Mouse (Mus musculus) neural tube, embryonic 12.5 days (tissue): ENCODE results near the gene B4galnt4. TPM values are rescaled to one million over a fixed set of nuclear protein-coding genes. Genes with fewer than 3 reads are reported as not detected.

Experiments
- ATAC-seq: fragments of 200-750 bp; cut with Nextera tagmentation; 2 replicates; pipeline ENCODE4 v1.8.0; 2017; ENCODE audit warnings: low read depth, mild to moderate bottlenecking, moderate TSS enrichment, moderate library complexity; ENCODE audit not compliant: low FRiP score
- H3K27ac ChIP-seq: fragments of 300-500 bp; sonication (generic); 2 replicates; pipeline ENCODE4 v1.5.1; 2016
- H3K27me3 ChIP-seq: fragments of 300-500 bp; sonication (generic); replicated peaks from 2 replicates; pipeline ENCODE4 v1.6.1; 2016; ENCODE audit warnings: mild to moderate bottlenecking
- H3K36me3 ChIP-seq: fragments of 300-500 bp; sonication (generic); 2 replicates; pipeline ENCODE4 v1.6.1; 2016; ENCODE audit warnings: mild to moderate bottlenecking
- H3K4me1 ChIP-seq: fragments of 300-500 bp; sonication (generic); 2 replicates; pipeline ENCODE4 v1.6.1; 2016
- H3K4me2 ChIP-seq: fragments of 300-500 bp; sonication (generic); replicated peaks from 2 replicates; pipeline ENCODE4 v1.6.1; 2016; ENCODE audit warnings: mild to moderate bottlenecking
- H3K4me3 ChIP-seq: fragments of 300-500 bp; sonication (generic); 2 replicates; pipeline ENCODE4 v1.5.1; 2016
- H3K9ac ChIP-seq: fragments of 300-500 bp; sonication (generic); 2 replicates; pipeline ENCODE4 v1.6.1; 2016; ENCODE audit warnings: mild to moderate bottlenecking
- H3K9me3 ChIP-seq: fragments of 300-500 bp; sonication (generic); 2 replicates; pipeline ENCODE4 v1.6.1; 2016; ENCODE audit warnings: mild to moderate bottlenecking
- WGBS: fragments of 180-500 bp; shearing (Covaris S2); methylation state at CpG from one replicate; pipeline ENCODE4 v1.1.7; 2016; 5-methylcytosine and 5-hydroxymethylcytosine counted together
- polyA plus RNA-seq: library from polyadenylated mRNA; unstranded; fragments of >200 nt; fragmentation: Nextera tagmentation; extraction: Ambion mirVana; gene quantifications from 2 replicates; pipeline ENCODE4 v1.2.1, GENCODE M21; 2016

The B4galnt4 gene
- polyA plus RNA-seq, 1 experiment from 2014 or later, result 41.5 TPM

DNA sequence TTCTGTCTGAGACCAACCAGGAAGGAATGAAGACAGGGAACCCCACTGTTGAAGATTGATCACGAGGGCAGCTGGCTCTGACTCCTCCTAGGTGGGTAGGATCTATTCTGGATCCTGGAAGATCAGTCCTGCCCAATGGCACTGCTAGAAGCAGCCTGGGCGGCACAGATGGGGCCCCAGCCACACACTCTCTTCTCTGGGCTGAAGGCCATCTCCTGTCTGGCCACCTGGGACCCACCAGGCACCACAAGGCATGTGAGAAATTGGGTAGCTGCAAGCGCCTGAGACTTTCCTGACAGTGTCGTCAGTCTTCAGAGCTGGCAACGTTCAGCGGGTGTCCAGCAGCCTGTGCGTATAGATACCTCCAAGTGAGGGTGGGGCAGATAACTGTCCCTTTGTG is 1.6 kb downstream of the B4galnt4 start:
- Histone ChIP-seq H3K4me3 (no peak overlapping the region), H3K9me3 (no peaks in the 10 kb centered on the region), H3K4me2 (peak overlapping the region; percentile 91), H3K27me3 (no peaks in the 10 kb centered on the region), H3K9ac (peak overlapping the region; percentile 5; the same call in 1 of the 2 replicates), H3K27ac (no peak overlapping the region), H3K36me3 (peaks cover 46% of the 10 kb centered on the region), H3K4me1 (peaks cover 22% of the 10 kb centered on the region)
- no peak for ATAC-seq
- 87% methylated on average over 7 of the region's 7 CpGs for WGBS

DNA sequence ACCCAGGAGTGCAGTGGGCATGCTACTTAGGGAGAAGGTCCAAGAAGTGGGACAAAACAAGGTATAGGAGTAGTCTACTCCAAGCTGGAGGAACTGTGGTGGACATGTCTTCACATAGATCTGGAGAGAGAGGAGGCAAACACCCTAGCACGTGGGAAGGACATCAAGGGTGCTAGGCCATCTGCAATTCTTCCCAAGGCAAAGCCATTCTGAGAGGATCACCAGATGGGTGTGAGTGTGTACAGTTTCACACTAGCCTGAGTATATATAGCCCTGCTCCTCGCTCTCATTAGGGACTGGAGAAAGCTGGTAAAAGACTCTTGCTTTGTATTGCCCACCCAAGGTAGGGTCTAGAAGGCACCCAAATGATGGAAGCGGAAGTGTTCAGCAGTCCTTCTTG is 2.4 kb downstream of the B4galnt4 start:
- Histone ChIP-seq H3K4me3 (no peak overlapping the region), H3K4me1 (peaks cover 22% of the 10 kb centered on the region), H3K9ac (no peak overlapping the region), H3K4me2 (no peak overlapping the region), H3K9me3 (no peaks in the 10 kb centered on the region), H3K36me3 (peaks cover 54% of the 10 kb centered on the region), H3K27me3 (no peaks in the 10 kb centered on the region), H3K27ac (no peak overlapping the region)
- no peak for ATAC-seq
- WGBS, result 85% methylated on average over 3 of the region's 3 CpGs

DNA sequence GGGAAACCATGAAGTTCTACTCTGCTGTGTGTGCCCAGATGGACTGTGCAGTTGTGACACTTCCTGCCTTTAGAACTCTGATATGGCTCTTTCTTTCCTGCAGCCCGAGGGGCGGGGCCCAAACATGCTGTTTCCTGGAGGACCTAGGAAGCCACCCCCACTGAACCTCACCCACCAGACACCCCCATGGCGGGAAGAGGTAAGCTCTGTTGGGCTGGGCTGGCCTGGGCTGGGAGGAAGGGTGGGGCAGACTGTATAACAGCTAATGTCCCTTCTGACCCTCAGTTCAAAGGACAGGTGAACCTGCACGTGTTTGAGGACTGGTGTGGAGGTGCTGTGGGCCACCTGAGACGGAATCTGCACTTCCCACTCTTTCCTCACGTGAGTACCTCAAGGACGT is 3.3 kb downstream of the B4galnt4 start:
- H3K27ac ChIP-seq, result no peak overlapping the region
- no peak overlapping the region for H3K4me3 ChIP-seq
- H3K9me3 ChIP-seq, result no peaks in the 10 kb centered on the region
- no peak for ATAC-seq
- peaks cover 22% of the 10 kb centered on the region for H3K4me1 ChIP-seq
- H3K4me2 ChIP-seq, result no peak overlapping the region
- 84% methylated on average over 7 of the region's 7 CpGs for WGBS
- H3K9ac ChIP-seq, result no peak overlapping the region
- no peaks in the 10 kb centered on the region for H3K27me3 ChIP-seq
- peaks cover 60% of the 10 kb centered on the region for H3K36me3 ChIP-seq

DNA sequence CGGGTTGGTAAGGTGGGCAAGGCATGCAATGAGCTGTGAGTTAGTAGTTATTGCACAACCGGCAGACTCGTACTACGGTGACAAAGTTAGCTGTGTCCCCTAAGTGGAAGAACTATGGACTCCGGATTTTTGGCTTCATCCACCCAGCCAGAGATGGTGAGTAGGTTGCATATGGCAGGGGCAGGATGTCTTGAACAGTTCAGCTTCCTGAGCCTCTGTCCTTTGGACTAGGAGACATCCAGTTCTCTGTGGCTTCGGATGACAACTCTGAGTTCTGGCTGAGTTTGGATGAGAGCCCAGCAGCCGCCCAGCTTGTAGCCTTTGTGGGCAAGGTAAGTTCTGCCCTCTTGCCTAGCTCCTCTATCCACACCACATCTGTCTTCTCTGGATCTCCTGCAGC is 3.7 kb downstream of the B4galnt4 start:
- Histone ChIP-seq H3K36me3 (peaks cover 60% of the 10 kb centered on the region), H3K9ac (no peak overlapping the region), H3K27me3 (no peaks in the 10 kb centered on the region), H3K4me3 (no peak overlapping the region), H3K9me3 (no peaks in the 10 kb centered on the region), H3K4me1 (peaks cover 24% of the 10 kb centered on the region), H3K4me2 (no peak overlapping the region), H3K27ac (no peak overlapping the region)
- 91% methylated on average over 7 of the region's 7 CpGs for WGBS
- no peak for ATAC-seq

DNA sequence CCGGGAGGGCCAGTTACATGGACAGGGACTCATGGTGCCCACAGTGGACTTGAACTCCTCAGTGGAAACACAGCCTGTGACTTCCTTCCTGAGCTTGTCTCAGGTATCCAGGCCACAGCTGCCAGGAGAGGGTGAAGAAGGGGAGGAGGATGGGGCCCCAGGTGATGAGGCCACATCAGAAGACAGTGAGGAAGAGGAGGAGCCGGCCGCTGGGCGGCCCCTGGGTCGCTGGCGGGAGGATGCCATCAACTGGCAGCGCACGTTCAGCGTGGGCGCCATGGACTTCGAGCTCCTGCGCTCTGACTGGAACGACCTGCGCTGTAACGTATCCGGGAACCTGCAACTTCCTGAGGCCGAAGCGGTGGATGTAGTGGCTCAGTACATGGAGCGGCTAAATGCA is 7.4 kb downstream of the B4galnt4 start:
- Histone ChIP-seq H3K9me3 (no peaks in the 10 kb centered on the region), H3K27ac (no peak overlapping the region), H3K9ac (no peak overlapping the region), H3K4me1 (peaks cover 13% of the 10 kb centered on the region; the same call in 1 of the 2 replicates), H3K4me3 (no peak overlapping the region), H3K36me3 (peaks cover 55% of the 10 kb centered on the region), H3K4me2 (no peak overlapping the region), H3K27me3 (peaks cover 15% of the 10 kb centered on the region)
- WGBS, result 83% methylated on average over 19 of the region's 19 CpGs
- no peak for ATAC-seq

DNA sequence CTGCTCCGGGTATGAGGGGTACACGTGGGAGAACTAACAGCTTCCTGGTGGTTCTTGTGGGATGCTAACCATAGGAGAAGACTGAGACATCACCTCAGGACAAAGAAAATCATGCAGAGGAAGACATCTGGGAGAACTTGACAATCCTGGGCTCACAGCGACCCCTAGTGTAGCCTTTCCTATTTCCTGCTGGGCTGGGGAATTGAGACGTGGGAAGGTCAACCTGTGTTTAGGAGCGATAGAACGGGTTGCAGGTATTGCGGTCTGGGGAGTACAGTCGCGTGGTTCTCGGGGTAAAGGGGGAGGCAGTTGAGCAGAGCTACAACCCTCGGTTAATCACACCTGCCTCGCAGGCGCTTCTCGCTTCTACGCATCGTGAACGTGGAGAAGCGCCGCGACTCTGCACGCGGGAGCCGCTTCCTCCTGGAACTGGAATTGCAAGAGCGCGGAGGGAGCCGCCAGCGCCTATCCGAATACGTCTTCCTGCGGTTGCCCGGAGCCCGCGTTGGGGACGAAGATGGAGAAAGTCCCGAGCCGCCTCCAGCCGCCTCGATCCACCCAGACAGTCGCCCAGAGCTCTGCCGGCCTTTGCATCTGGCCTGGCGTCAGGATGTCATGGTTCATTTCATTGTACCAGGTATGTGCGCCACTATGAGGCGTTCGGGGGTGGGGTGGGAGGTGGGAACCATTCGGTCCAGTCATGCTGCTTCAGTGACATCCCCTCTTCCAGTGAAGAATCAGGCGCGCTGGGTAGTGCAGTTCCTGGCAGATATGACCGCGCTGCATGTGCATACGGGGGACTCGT is 9.4 kb downstream of the B4galnt4 start:
- H3K27ac ChIP-seq, result no peak overlapping the region
- WGBS, result 2% methylated on average over 51 of the region's 51 CpGs
- peaks cover 13% of the 10 kb centered on the region; the same call in 1 of the 2 replicates for H3K4me1 ChIP-seq

DNA sequence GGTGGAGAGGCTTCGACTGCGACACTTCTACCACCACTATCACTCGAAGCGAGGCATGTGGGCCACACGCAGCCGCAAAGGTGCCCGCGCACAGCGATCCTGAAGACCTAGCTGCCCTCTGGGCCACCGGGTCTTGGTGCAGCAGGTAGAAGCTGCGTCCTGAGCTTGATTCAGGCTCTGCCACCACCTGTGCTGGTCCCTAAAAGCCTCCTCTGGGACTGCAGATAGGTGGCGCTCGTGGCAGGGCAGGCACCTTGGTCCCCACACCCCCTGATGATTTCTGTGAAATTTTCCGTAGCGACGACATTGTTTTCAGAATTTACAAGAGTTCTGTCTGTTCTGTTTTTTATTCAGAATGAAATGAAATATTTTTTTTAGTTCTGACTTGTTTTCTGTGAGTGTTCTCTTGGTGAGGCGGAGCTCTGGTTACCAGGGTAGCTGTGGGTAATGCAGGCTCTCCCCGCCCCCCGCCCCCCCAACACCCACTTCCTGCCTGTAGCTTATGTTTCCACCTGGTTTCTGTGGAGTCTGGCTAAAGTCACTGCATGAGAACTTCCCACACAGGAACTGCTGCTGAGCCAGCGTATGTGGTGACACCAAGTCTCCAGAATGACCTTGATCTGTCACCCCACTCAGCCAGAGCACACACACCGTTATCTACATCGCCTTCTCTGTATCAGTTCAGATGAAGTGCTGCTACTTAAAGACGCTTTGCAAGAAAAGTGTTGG is 11.3 kb downstream of the B4galnt4 start:
- H3K27ac ChIP-seq, result no peak overlapping the region
- peaks cover 18% of the 10 kb centered on the region for H3K36me3 ChIP-seq
- H3K4me1 ChIP-seq, result peaks cover 13% of the 10 kb centered on the region; the same call in 1 of the 2 replicates
- H3K4me3 ChIP-seq, result no peak overlapping the region
- H3K9me3 ChIP-seq, result no peaks in the 10 kb centered on the region
- H3K4me2 ChIP-seq, result no peak overlapping the region
- no peak for ATAC-seq
- WGBS, result 35% methylated on average over 23 of the region's 23 CpGs
- peaks cover 18% of the 10 kb centered on the region for H3K27me3 ChIP-seq
- H3K9ac ChIP-seq, result no peak overlapping the region

More for the DNA sequence above, 9.4 kb downstream of the B4galnt4 start:
- H3K9ac ChIP-seq, result peak overlapping the region; percentile 47
- H3K36me3 ChIP-seq, result peaks cover 36% of the 10 kb centered on the region
- H3K4me2 ChIP-seq, result peak overlapping the region; percentile 68
- peaks cover 15% of the 10 kb centered on the region for H3K27me3 ChIP-seq
- no peaks in the 10 kb centered on the region for H3K9me3 ChIP-seq
- peak; percentile 45 for ATAC-seq
- H3K4me3 ChIP-seq, result peak overlapping the region; percentile 25; the same call in 1 of the 2 replicates

DNA sequence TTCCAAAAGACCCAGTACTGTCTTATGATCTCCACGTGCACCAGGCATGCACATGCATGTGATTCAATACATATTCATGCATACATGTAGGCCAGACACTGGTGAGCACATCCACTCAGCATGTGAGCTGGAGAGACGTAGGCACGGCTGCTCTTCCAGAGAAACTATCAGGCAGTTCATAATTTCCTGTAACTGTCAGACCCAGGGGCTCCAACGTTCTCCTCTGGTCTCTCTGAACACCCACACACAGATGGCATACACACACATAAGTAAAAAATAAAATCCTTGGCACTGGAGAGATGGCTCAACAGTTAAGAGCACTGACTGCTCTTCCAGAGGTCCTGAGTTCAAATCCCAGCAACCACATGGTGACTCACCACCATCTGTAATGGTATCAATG is 12.9 kb downstream of the B4galnt4 start:
- ATAC-seq, result no peak
- H3K36me3 ChIP-seq, result peaks cover 2% of the 10 kb centered on the region
- H3K4me3 ChIP-seq, result no peak overlapping the region
- H3K4me1 ChIP-seq, result peaks cover 13% of the 10 kb centered on the region; the same call in 1 of the 2 replicates
- 84% methylated on average over 4 of the region's 4 CpGs for WGBS
- H3K27me3 ChIP-seq, result peaks cover 18% of the 10 kb centered on the region
- H3K9me3 ChIP-seq, result no peaks in the 10 kb centered on the region
- no peak overlapping the region for H3K4me2 ChIP-seq
- H3K9ac ChIP-seq, result no peak overlapping the region
- H3K27ac ChIP-seq, result no peak overlapping the region

DNA sequence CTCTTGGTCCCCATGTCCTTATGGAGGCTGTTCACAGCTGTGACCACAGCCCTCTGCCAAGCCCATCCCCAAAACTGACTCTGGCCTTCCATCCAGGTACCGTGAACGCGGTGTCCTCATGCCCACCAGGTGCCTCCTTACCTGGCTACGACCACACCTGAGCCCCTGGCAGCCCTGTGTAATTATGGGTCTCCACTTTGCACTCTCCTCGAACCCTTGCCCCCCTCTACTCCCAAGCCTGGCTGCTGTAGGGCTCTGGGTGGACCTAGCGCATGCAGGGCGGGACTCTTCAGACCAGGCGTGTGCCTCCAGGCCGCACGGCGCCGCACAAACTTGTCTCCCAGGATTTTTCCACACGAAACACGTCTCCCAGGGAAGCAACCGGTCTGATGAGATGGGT is 16.9 kb downstream of the B4galnt4 start, which contains the start of gene Pkp3:
TSS of gene Pkp3 (plus strand) at position 378 of the 400 bp plus-strand sequence.
- ATAC-seq, result no peak
- WGBS, result 94% methylated on average over 15 of the region's 15 CpGs
- Histone ChIP-seq H3K4me3 (no peak within 1 kb of the TSS), H3K36me3 (no peaks in the 10 kb centered on the region), H3K9ac (no peak within 1 kb of the TSS), H3K4me1 (no peaks in the 10 kb centered on the region), H3K9me3 (no peaks in the 10 kb centered on the region), H3K27me3 (peaks cover 18% of the 10 kb centered on the region), H3K4me2 (no peak within 1 kb of the TSS), H3K27ac (no peak within 1 kb of the TSS)

DNA sequence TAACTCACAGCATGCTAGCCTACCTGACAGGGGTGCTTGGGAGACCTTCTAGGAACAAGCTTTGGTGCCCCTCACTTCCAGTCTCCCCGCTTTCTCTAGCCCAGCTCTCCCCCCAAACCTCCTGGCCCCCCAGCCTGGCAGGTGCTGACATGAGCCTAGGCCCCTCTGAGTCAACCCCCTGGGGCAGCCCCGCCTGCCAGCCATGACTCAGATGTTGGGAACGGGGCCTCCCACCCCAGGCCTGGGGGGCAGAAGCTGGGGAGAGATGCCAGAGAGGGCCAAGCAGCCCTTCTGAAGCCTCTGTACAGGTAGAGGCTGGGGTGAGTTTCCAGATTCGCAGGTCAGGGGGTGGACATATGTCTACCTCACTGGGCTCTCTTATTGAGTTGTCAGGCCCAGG is 18.0 kb downstream of the B4galnt4 start:
- no peaks in the 10 kb centered on the region for H3K4me1 ChIP-seq
- no peaks in the 10 kb centered on the region for H3K36me3 ChIP-seq
- no peak overlapping the region for H3K4me2 ChIP-seq
- WGBS, result 74% methylated on average over 4 of the region's 4 CpGs
- no peak for ATAC-seq
- H3K27ac ChIP-seq, result no peak overlapping the region
- no peak overlapping the region for H3K4me3 ChIP-seq
- H3K9me3 ChIP-seq, result no peaks in the 10 kb centered on the region
- peaks cover 18% of the 10 kb centered on the region for H3K27me3 ChIP-seq
- H3K9ac ChIP-seq, result no peak overlapping the region

DNA sequence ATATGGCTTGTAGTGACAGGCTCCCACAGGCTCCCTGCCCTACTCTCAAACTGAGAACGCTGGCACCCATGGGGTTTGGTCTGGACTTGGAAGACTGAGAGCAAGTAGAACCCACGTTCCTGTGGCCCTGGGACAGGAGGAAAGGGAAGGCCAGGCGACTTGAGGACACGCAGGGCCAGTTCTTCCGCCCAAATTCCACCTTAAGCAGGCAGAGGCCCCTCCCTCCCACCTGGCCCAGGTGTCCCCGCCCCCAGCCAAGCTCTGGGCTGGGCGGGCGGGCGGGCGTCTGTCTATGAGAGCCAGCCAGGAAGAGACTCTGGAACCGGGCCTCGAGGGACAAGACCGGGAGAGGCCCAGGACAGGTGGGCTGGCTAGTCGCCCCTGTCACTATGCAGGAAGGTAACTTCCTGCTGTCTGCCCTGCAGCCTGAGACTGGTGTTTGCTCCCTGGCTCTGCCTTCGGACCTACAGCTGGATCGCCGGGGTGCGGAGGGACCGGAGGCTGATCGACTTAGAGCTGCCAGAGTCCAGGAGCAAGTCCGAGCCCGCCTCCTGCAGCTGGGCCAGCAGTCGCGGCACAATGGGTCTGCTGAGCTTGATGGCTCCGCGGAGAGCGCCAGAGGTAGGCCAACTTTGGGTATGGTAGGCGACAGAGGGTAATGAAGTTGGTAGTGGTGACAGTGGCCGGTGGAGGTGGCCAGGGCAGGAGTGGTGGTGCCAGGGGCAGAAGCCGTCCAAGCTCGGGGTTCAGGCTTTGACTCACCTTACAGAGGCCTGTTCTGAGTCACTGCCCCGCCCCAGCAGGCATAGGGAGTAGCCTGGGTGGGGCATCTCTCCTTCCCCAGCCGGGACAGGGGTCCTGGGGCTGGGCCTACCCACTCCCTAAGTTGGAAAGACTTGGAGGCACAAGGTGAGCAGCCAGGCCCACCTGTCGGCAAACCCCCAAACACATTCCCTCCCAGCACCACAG is 18.9 kb downstream of the B4galnt4 start:
- 23% methylated on average over 34 of the region's 34 CpGs for WGBS
- no peak overlapping the region for H3K9ac ChIP-seq
- no peak overlapping the region for H3K4me3 ChIP-seq
- H3K36me3 ChIP-seq, result no peaks in the 10 kb centered on the region
- no peaks in the 10 kb centered on the region for H3K4me1 ChIP-seq
- H3K4me2 ChIP-seq, result no peak overlapping the region
- no peak overlapping the region for H3K27ac ChIP-seq
- ATAC-seq, result no peak
- no peaks in the 10 kb centered on the region for H3K9me3 ChIP-seq
- peaks cover 18% of the 10 kb centered on the region for H3K27me3 ChIP-seq
